Mouse (Mus musculus): ENCODE data around the gene Gm5936. TPM values are rescaled to one million over a fixed set of nuclear protein-coding genes. Genes with fewer than 3 reads are reported as not detected.
"Not testable (repeated sequence)": the region's sequence is repeated elsewhere in the genome, so short reads cannot be mapped to it uniquely, and the experiment has no call there.

Gene Gm5936
- not detected in 2 replicates for polyA plus RNA-seq (2015; fragmentation: Nextera tagmentation; extraction: Ambion mirVana)

DNA sequence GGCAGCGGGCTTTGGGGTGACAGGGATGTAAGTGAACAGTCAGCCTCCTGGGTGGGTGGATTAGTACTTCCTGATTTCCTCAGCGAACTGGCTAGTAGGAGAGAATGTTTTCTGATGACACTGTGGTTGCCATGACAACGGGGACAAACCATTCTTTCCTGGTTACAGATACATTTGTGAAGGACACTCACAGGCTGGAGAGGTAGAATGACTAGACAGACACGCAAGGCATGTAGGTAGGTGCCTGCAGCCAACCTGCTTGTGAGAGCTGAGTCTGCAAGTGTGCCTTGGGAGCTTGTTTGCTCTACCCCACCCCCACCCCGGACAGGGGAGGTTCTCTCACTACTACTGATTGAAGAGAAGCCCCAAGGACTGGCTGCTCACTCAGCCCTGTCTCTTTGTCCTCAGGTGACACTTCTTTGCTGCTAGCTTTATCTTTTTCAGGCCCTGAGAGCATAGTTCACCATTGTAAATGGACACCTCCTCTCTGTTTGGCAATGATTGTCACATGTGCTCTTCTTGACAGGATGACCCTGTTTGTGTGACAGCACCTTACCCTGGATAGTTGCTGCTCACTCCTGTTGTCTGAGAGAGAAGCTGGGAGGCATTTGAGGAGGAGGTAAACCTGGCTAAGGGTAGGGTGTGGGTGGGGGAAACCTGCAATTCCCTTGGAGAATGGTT lies at the start of gene Gm5936:
TSS of gene Gm5936 (plus strand) at position 355 of the 681 bp plus-strand sequence.
- WGBS: 56% methylated on average over 3 of the region's 5 CpGs
- not testable (repeated sequence) for H3K9ac ChIP-seq; H3K27ac ChIP-seq (replicated peaks); H3K4me3 ChIP-seq (replicated peaks); H3K4me1 ChIP-seq; H3K27me3 ChIP-seq; ATAC-seq (ENCODE audit: insufficient number of reproducible peaks, low FRiP score, low TSS enrichment, low read depth); H3K4me2 ChIP-seq (replicated peaks); H3K9me3 ChIP-seq (replicated peaks); H3K36me3 ChIP-seq

DNA sequence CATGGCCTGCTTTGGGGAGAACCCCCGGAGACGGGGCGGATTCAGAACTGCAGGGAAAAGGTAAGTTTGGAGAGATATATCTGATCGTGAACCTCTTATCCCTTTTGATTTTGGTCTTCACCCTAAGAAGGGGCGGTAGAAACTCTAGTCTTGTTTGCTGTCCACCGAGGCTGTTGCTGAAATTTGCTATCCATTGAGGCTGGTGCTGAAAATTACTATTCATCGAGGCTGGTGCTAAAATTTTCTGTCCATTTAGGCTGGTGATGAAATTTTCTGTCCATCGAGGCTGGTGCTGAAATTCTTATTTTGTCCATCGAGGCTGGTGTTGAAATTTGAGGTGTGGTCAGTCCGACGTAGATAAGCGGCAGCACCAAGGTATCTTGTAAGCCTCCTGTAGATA lies 19.1 kb downstream of the Gm5936 start:
- H3K9me3 ChIP-seq (replicated peaks); H3K27me3 ChIP-seq: not testable (repeated sequence)

DNA sequence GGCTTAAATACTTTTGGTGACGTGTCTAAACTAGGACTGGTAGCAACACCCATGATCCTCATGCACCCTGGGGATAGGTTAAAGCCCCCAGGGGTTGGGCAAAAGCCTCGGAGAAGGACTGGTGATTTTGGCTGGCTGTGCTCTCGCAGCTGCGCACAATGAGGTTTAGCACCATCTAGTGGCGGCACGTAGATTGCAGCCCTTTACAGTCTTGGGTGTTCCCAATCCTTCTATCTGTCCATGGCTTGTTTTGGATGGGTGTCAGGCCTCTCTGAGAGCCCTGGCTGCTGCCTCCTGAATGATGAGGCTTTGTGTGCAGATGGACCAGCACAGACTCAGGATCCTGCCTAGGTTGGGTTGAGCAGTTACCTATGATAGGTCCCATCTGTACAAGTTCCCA lies 43.1 kb downstream of the Gm5936 start:
- H3K4me1 ChIP-seq; H3K36me3 ChIP-seq; H3K9ac ChIP-seq; H3K4me2 ChIP-seq (replicated peaks); H3K27me3 ChIP-seq; H3K4me3 ChIP-seq (replicated peaks); ATAC-seq (ENCODE audit: insufficient number of reproducible peaks, low FRiP score, low TSS enrichment, low read depth); H3K9me3 ChIP-seq (replicated peaks); H3K27ac ChIP-seq (replicated peaks): not testable (repeated sequence)
- 25% methylated on average over 4 of the region's 6 CpGs for WGBS

More for the DNA sequence above, 19.1 kb downstream of the Gm5936 start:
- not testable (repeated sequence) for H3K4me1 ChIP-seq; ATAC-seq (ENCODE audit: insufficient number of reproducible peaks, low FRiP score, low TSS enrichment, low read depth); H3K36me3 ChIP-seq; H3K4me2 ChIP-seq (replicated peaks); H3K4me3 ChIP-seq (replicated peaks); H3K9ac ChIP-seq; H3K27ac ChIP-seq (replicated peaks)
- 81% methylated on average over 12 of the region's 12 CpGs for WGBS

Other genes with a start within 250 kb of the Gm5936 start
- gene Olfr1325, start 244.5 kb upstream of the Gm5936 start, polyA plus RNA-seq (2015; fragmentation: Nextera tagmentation; extraction: Ambion mirVana): 0.17 TPM in 1 of 2 replicates, not detected in the other
- 0.07 TPM in 1 of 2 replicates, not detected in the other for gene Gm5640, start 191.6 kb upstream of the Gm5936 start, polyA plus RNA-seq (2015; fragmentation: Nextera tagmentation; extraction: Ambion mirVana)
- 0.24 and 0.25 TPM in 2 replicates for gene Gm6890, start 96.3 kb upstream of the Gm5936 start, polyA plus RNA-seq (2015; fragmentation: Nextera tagmentation; extraction: Ambion mirVana)
- 2.7 and 3.0 TPM in 2 replicates for gene Gab3, start 248.3 kb downstream of the Gm5936 start, polyA plus RNA-seq (2015; fragmentation: Nextera tagmentation; extraction: Ambion mirVana)